Mouse (Mus musculus) spleen, adult 2 months (tissue): ENCODE results near the gene Wdr20.

ENCODE experiments used
- CTCF ChIP-seq: fragments of 200-500 bp; IDR thresholded peaks from 2 replicates; pipeline ENCODE4 v1.5.1; 2011; ENCODE audit warnings: mild to moderate bottlenecking, inconsistent platforms; ENCODE audit not compliant: insufficient read depth, insufficient read length, insufficient replicate concordance; ENCODE audit errors: extremely low read depth
- POLR2A ChIP-seq: fragments of 200-500 bp; IDR thresholded peaks from 2 replicates; pipeline ENCODE4 v1.6.1; 2011; ENCODE audit warnings: low read depth, low read length, inconsistent platforms

DNA sequence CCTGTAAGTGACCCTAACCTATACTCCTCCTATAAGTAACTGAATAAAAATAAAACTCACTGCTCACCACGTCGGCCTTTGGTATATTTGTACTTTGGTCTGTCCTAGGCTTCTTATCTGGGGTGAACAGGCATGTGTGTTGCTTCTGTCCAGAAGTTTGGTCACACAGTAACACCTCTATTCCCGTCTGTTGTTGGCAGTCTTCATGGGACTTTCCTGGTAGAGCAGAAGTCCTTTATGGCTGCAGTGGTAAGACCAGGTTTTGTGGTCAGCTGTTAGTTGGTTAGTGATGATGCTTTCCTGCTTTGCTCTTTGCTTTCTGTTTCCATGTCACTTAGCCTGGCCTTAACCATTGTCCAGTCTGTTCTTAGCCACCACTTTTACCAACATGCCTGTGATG is 19.4 kb downstream of the Wdr20 start:
- TF ChIP-seq CTCF (no peak), POLR2A (no peak)
